Mouse (Mus musculus): ENCODE measurements around the gene Cdc34.

GRCm38 (mm10) chr10:79701443-79702129, 19.6 kb downstream of the Cdc34 start:
- TF ChIP-seq CTCF (IDR thresholded peaks at IDR 0.05; ENCODE audit: borderline replicate concordance, insufficient read depth, low read length) (no peak), POLR2A (IDR thresholded peaks at IDR 0.05; ENCODE audit: low read depth, low read length) (no peak)
